Mouse (Mus musculus): ENCODE results near the gene Ociad2.

The Ociad2 gene

DNA sequence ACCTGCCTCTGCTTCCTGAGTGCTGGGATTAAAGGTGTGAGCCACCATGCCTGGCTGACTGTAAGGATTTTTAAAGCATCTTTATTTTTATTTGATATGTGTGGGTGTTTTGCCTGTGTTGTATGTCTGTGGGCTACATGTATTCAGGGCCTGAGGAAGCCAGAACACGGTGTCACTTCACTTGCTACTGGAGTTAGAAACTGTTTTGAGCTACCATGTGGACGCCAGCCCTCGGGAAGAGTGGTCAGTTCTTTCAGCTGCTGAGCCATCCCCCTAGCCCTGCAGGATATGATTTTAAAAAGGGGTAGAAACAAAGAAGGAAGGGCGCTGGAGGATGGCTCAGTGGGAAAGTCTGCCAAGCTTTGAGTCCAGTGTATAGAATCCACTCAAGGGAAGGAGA is 44.9 kb downstream of the Ociad2 start:
- no peak for DNase-seq

- DNase-seq, result no peak
Observed at GRCm38 (mm10) chr5:73295016-73295415, 45.8 kb downstream of the Ociad2 start.

- DNase-seq, result no peak
Observed at GRCm38 (mm10) chr5:73293458-73293827, 47.4 kb downstream of the Ociad2 start.

GRCm38 (mm10) chr5:73292502-73293457 is 48.0 kb downstream of the Ociad2 start, which contains the start of gene Ociad1:
Gene Ociad1 (plus strand): TSS chr5:73292784.
- peak; percentile 95 for DNase-seq

DNA sequence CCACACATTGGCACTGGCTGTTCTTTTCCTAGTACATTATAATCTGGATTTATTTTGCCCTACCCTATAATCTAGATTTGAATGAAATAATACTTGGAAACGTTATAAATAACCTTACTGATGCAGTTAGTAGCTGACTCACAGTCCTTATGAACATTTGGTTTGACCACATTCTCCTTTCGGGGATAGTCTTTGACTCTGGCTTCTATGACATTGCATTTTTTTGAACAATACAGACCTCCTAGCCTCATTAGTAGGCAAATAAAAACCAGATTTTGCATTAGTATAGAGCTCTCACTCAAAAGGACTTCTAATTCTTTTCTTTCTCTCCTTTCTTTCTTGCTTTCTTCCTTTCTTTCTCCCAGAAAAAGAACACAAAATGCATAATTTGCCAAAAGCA is 50.9 kb downstream of the Ociad2 start:
- DNase-seq, result no peak

GRCm38 (mm10) chr5:73286603-73287002 is 54.2 kb downstream of the Ociad2 start:
- DNase-seq, result no peak

DNA sequence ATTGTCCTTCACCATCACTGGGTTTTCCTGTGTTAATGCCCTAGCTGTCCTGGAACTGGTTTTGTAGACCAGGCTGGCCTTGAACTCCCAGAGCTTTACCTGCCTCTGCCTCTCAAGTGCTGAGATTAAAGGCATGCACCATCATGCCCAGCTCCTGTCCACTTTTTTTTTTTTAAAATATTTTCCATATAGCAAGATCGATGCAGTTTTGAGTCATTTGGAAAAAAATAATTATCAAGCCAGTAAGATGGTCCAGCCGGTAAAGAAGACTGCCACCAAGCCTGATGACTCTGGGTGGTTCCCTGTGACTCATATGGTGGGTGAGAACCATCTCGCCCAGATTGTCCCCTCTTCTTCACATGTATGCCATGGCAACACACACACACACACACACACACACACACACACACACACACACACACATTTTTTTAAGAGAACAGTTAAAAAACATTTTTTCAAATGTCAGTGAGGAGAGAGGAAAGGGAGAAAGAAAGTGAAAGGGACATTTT is 55.3 kb downstream of the Ociad2 start:
- DNase-seq, result no peak

DNA sequence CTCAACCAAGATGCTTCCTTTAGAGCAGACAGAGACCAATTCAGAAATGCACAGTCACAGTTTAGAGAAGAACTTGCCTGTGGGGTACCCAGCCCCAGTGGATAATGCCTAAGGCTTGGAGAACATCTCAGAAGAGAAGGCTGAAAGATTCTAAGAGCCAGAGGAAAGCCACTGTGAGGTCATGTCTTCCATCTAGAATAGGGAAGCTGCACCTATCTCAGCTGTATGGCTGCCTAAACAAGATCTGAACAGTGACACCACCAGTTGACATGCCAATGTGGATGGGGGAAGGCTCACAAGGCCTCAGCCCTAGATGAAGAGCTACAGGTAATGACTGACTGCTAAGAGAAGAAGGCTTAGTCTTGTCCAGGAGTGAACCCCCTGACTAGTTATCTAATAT is 56.8 kb downstream of the Ociad2 start:
- no peak for DNase-seq

GRCm38 (mm10) chr5:73280567-73280850 is 60.3 kb downstream of the Ociad2 start:
- no peak for DNase-seq

DNA sequence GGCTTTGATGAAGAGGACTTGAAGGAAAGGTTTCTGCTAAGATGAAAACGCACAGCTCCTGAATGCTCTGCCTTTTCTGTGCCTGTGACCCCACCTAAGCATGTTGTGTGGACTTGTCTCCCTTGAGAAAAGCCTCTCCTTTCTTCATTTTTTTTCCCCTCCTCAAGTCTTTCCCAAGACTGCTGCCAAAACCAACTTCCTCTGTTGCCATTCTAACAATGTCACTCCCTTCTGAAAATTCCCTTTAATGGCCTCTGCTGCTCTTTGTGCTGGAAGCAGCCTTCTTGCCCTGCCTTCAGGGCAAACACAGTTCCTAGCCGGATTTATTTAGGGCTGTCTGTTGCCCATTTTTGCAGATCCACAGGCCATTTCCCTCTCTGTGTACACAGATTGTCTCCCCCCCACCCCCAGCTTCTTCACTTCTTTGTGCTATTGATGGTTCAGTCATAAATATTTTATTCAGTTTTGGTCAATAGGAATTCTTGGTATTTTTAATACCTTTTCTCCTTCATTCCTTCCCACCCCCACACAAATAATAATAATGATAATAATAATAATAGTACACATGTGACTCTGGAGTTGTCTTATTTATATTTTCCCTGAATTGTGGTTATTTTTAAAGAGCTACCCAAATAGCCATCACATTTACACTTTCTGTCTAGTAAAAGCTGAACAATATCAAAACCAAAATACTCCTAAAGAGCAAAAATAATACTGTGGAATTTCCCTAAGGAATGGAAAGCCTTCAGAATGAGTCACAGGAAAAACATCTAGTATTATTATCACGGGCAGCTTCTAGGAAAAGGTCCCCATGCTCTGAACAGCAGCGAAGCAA is 60.9 kb downstream of the Ociad2 start:
- DNase-seq, result no peak

DNA sequence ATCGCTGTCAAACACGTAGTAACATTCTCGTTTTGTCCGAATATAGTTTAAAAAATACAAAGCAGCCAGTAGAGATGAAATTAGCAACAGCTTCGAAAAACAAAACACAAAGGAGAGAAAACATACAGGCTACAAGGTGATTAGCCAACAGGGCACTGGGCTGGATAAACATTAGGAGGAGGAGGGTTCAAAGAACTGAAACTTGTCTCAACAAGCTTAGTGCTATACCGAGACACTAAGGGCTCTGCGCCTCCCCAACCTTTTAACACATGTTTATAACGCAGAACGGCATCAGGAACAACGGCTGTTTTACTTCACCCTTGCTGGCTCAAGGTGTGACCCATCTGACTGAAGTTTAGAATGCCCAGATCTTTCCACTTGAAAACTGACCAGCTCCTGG is 61.6 kb downstream of the Ociad2 start:
- DNase-seq, result no peak

GRCm38 (mm10) chr5:73274941-73275340 is 65.9 kb downstream of the Ociad2 start:
- no peak for DNase-seq

DNA sequence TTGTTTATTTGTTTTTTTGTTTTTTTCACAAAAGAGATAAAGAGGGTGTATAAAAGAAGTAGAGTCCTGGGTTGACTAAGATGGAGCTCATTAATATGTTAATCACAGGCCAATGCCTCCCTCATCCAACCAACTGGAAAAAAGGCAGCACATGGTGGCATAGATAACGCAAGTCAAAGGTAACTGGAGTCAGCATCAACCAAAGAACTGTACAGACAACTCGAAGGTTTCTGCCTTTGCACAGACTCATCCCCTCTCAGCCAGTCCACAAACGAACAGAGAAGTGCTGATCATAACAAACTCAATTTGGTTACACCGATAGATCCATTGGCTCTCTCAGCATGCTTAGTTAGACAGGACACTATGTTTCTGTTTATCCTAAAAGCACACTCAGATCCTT is 67.7 kb downstream of the Ociad2 start:
- no peak for DNase-seq

Measured in kidney, adult 11 months (tissue).